Mouse (Mus musculus) T-helper 2 cell (primary cell): ENCODE data around the gene Gm10118.

Experiments
- in situ Hi-C: fragments of 300-600 bp; cut with MboI, MseI; formaldehyde crosslinking; loops from one replicate; pipeline ENCODE4 v1.15.1; 2025; ENCODE audit warnings: high pct_unique_total_duplicates

Gm10118 gene

DNA sequence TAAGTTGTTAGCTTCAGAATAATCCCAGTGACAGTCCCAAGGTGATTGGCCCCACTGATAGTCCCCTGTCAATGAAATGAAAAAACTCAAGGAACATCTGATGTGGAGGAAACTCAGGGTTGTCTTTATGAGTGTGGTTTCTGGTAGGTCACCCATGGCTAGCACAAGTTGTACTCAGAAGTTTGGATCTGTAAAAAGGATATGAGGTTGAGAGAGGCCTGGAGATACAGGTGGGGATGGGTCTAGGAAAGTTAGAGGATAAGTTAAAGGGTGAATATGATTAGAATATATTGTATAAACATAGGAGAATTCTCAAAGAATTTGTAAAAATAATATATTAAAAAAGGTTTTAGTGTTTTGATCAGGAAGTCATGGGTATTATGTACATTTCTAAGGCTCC is at the start of gene Gm10118:
Gene Gm10118, minus strand, starts transcription at position 101 of the 400 bp plus-strand sequence.
- in situ Hi-C loops: no loop called here

DNA sequence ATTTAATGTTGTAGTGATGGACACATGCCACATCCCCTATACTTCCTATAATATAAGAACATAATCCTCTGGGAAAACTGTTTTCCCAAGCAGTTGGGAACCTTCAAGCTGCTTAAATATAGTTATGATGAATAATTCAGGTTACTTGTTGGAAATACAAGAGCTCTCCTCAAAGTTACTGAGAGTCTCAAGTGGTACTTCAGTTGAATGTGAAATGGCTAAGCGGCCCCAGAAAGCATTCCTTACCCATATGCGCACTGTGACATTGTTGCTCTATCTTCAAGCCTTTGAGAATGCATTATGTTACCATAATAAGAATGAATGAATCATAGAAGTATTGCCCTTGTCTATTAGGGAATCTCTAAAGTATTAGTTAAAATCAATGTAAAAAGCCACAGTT is 45.1 kb upstream of the Gm10118 start:
- in situ Hi-C loops: no loop called here

DNA sequence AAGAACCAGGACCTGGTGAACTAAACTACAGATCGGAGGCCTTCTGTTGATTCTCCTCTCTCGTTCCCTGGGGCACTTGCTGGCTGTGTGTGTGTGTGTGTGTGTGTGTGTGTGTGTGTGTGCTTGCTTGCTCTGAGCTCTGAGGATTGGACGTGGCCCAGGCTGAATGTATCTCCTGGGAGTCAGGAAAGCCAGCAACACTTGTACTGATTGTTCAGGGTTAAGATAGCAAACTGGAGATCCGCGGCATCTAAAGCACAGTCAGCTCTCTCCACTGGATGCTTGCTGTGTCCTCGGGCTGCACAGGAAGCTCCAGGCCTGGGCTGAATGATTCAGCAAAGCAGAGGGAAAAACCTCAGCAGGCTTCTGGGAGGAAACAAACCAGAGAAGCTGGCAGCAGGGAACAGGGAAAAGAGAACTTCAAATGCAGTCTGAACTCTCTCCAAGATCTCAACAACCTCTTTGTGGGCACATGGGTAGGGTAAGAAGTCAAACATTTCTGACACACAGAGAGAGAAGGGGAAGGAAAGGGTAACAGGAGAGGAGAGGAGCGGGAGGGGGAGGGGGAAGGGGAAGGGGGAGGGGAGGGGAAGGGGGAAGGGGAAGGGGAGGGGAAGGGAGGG is 27.2 kb upstream of the Gm10118 start:
- in situ Hi-C loops: no loop called here

DNA sequence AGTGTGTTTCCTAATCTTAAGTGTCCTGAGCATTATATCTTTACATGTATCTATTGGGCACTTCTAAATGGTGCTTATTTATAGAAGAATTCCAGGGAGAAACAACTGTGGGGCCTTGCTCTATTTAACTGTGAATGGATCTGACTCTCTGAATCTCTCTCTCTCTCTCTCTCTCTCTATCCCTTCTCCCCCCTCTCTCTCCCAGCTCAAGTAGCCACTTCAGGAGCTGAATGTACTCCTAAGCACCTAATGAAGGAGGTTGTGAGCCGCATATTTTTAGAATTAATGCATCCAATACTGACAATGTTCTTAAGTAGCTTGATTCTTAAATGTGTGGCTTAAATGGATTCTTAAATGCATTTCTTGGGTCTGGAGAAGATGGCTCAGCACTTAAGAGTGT is 24.2 kb upstream of the Gm10118 start:
- in situ Hi-C loops: no loop called here

DNA sequence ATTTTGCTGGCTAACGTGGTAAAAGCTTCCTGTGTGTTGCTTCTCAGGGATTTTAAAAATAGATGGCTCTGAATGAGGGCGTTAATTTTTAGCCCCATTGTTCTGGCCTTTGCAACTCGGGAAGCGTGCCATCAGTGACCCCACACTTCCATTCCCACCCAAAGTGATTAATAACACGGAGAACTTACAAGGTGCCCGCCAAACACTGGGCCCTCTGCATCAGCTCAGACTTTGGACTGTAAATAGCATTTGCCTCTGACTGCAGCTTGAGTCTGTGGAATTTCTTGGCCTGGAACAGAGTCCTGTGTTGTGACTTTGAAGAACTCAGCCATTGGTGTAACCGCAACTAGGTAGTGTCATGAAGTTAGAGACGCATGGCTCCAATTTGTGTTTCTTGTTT is 23.6 kb upstream of the Gm10118 start:
- in situ Hi-C loops: no loop called here

DNA sequence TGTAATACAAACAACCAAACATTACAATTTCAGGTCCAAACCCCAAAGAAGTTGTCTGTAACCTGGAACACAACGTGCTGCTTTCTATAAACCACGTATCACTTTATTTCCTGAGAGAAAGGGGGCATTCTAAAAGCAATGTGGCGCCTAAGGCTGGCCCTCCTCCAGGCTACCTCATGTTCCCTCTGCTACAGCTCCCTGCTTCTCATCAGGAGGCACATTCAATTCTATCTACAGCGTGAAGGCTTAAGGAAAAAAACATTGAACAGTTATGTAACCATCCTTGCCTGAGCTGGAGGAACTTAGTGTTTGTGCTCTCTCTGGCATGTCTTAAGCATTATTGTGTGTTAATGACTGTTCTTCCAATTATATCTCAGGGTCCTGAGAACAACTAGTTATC is 20.0 kb upstream of the Gm10118 start:
- in situ Hi-C loops: no loop called here

DNA sequence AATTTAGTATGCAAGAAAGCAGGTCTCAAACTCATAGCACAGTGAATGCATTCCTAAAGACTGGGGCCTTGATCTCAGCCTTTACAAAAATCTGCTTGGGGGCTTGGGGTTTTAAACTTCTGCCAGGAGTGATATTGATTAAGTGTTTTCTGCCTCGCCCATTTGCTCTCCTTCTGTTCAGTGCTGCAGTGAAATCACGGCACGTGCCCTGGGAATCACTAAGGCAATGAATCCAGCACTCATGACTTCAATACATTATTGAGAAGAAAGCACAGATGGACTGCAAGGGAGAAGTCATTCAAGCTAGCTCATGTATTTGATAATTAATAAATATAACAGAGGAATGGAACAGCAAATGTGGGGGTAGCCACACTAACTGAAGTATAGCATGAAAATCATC is 18.3 kb upstream of the Gm10118 start:
- in situ Hi-C loops: no loop called here

DNA sequence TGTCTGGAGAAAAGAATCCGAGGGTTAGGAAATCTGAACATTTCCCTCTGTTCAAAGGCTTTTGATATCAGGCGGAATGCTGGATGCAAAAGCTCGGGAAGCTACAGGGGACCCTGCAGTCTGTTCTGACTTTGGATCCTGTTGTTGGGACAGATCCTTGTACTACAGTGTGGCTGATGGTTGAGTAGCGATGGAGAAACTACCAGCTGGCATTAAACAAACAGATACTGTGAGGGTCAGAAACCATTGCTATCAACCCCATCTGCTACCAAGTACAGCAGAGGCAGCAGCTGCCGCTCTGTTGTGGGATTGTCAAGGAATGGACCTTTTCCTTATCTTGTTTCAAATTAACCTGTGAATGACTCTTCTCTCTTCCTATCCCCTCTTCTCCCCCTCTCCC is 6.7 kb upstream of the Gm10118 start:
- in situ Hi-C loops: no loop called here

DNA sequence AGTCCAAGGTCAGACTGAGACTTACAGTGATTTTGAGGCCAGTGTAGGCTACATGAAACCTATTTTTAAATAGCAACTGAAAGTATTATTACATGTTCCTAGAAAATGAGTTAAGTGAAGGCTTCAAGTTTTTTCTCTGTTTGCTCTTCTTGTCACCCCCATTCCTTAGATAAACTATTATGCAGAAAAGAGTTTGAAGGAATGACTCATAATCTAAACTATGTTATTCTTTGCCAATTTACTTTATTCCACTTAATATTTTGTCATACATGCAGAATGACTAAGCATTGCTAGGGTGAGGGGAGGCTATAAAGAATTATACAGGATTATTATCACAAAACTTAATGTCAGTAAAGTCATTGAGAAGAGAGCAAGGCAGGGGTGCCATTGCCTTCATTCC is 18.4 kb downstream of the Gm10118 start:
- in situ Hi-C loops: no loop called here

DNA sequence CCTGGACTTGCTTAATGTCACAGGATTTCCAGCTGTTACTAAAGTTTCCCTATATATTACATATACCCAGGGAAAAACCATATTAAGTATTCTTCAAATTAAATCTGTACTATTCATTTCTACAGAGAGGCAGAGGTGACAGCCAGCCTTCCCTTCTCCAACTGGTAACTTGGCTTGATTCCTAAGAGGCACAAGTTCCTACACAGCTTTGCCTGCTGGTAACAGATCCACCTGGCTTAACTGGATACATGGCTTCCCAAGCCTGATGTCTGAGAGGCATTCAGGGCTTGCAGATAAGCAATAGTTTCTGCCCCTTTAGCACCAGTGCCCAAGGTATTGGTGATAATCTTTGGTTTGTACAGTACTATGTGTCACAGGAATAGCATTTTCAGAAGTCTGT is 27.3 kb downstream of the Gm10118 start:
- in situ Hi-C loops: no loop called here

DNA sequence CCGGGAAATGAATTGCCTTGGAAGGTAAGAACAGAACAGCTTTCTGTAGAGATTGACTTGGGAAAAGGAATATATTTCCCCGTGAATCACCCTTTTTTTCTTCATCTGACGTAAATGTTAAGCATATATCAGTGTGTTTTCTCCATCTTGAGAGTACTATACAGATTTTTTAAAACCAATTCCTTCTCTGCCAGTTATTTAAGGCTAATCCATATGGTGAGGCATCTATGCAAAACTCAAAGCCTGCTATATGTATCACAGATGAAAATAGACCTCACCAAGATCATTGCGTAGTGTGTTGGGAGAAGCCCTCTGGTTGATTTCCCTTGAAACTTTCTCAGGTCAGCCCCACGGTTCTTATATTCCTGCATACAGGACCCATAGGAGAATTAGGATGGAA is 32.6 kb downstream of the Gm10118 start:
- in situ Hi-C loops: no loop called here

DNA sequence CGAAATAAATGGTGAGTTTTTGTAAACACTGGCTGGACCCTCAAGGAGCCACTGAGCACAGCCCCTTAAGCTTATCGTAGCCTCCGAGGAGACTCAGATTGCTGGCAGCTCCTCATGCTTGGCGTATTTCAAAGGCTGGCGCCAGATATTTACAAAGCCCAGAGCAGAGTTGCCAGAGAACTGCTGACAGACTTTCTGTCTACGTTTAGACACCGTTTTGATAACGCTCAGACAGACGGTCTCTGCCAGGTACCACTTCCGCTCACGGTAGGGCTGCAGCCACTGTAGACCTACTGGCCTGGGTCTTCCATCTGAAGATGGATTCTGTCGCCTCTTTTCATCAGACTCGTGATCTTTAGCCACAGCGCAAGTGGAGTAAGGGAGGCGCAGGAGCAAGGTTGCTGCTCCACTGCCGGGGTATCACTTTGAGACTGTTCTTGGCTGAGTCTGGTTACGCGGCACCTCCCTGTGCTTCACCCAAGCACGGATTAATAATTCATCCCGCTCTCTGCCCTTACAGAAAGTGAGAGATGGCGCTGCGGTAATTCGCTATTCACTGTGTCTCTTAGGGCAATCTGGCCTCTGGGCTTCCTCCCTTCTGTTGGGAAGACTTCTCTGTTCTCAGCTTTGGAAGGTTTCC is 40.7 kb downstream of the Gm10118 start:
- in situ Hi-C loops: no loop called here

DNA sequence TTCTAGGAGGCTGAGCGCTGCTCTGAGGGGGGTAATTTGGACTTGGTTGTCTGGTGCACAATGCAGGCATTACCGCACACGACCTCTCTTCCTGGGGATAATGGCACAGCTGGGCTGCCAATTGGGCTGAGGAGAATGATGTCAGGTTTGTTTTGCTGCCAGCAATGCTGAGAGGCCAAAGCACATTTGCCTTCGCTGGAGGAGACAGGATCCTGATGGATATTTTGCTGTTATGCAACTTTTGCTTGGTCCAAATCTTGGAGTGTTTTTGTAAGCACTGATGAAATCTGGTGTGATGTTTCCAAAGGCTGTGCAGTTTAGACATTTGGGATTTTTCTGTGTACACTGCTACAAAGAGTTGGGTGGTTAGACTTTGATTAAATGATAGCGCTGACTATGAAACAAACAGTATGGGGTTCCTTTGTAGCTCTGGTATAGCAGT is 46.8 kb downstream of the Gm10118 start:
- in situ Hi-C loops: no loop called here
